Mouse (Mus musculus): ENCODE results near the gene Trarg1.

GRCm38 (mm10) chr11:76695810-76696209, 16.2 kb downstream of the Trarg1 start:
- no peak for TF ChIP-seq CTCF (IDR thresholded peaks at IDR 0.05; ENCODE audit: extremely low read depth, insufficient read depth, insufficient read length, insufficient replicate concordance)
- no peak for TF ChIP-seq POLR2A (IDR thresholded peaks at IDR 0.05; ENCODE audit: low read depth, low read length)

All from spleen, adult 2 months (tissue).